Mouse (Mus musculus): ENCODE measurements around the gene Btbd17.

Gene Btbd17

GRCm38 (mm10) chr11:114802540-114803267 lies 7.0 kb upstream of the Btbd17 start:
- no peak for DNase-seq (ENCODE audit: low spot score)

- no peak for DNase-seq (ENCODE audit: low spot score)
Measured at GRCm38 (mm10) chr11:114801906-114802305, 6.2 kb upstream of the Btbd17 start.

GRCm38 (mm10) chr11:114798624-114799023 lies 2.9 kb upstream of the Btbd17 start, which contains the start of gene Gpr142:
TSS of gene Gpr142 (plus strand) at chr11:114798924.
- no peak for DNase-seq (ENCODE audit: low spot score)

- DNase-seq (ENCODE audit: low spot score): no peak
Measured at GRCm38 (mm10) chr11:114797981-114798380, 2.2 kb upstream of the Btbd17 start.

- DNase-seq (ENCODE audit: low spot score): no peak
Measured at GRCm38 (mm10) chr11:114797176-114797575, 1.4 kb upstream of the Btbd17 start.

- no peak for DNase-seq (ENCODE audit: low spot score)
Measured at GRCm38 (mm10) chr11:114795231-114795746, 456 bp downstream of the Btbd17 start.

GRCm38 (mm10) chr11:114794691-114795090 lies 1.1 kb downstream of the Btbd17 start:
- no peak for DNase-seq (ENCODE audit: low spot score)

GRCm38 (mm10) chr11:114793868-114794545 lies 1.7 kb downstream of the Btbd17 start:
- no peak for DNase-seq (ENCODE audit: low spot score)

- no peak for DNase-seq (ENCODE audit: low spot score)
Measured at GRCm38 (mm10) chr11:114792931-114793494, 2.7 kb downstream of the Btbd17 start.

GRCm38 (mm10) chr11:114791891-114792411 lies 3.8 kb downstream of the Btbd17 start:
- no peak for DNase-seq (ENCODE audit: low spot score)

GRCm38 (mm10) chr11:114791351-114791889 lies 4.3 kb downstream of the Btbd17 start:
- no peak for DNase-seq (ENCODE audit: low spot score)

- DNase-seq (ENCODE audit: low spot score): no peak
Measured at GRCm38 (mm10) chr11:114790841-114791240, 4.9 kb downstream of the Btbd17 start.

- DNase-seq (ENCODE audit: low spot score): no peak
Measured at GRCm38 (mm10) chr11:114790171-114790570, 5.6 kb downstream of the Btbd17 start.

GRCm38 (mm10) chr11:114789716-114790115 lies 6.0 kb downstream of the Btbd17 start:
- DNase-seq (ENCODE audit: low spot score): no peak

GRCm38 (mm10) chr11:114789061-114789714 lies 6.6 kb downstream of the Btbd17 start:
- peak; percentile 19 for DNase-seq (ENCODE audit: low spot score)

- DNase-seq (ENCODE audit: low spot score): no peak
Measured at GRCm38 (mm10) chr11:114787611-114788010, 8.1 kb downstream of the Btbd17 start.

GRCm38 (mm10) chr11:114786326-114786725 lies 9.4 kb downstream of the Btbd17 start:
- no peak for DNase-seq (ENCODE audit: low spot score)

- DNase-seq (ENCODE audit: low spot score): no peak
Measured at GRCm38 (mm10) chr11:114785892-114786291, 9.9 kb downstream of the Btbd17 start.

GRCm38 (mm10) chr11:114780076-114780475 lies 15.7 kb downstream of the Btbd17 start:
- DNase-seq (ENCODE audit: low spot score): no peak

GRCm38 (mm10) chr11:114771896-114772295 lies 23.8 kb downstream of the Btbd17 start:
- no peak for DNase-seq (ENCODE audit: low spot score)

GRCm38 (mm10) chr11:114769911-114770310 lies 25.8 kb downstream of the Btbd17 start:
- DNase-seq (ENCODE audit: low spot score): no peak

All from c-Kit-positive CD71-positive TER-119-positive erythroid progenitor cells, embryonic 14.5 days (primary cell).